Mouse (Mus musculus) heart, postnatal 10 days (tissue): Measurements from ENCODE around the gene Cst6. TPM values are rescaled to one million over a fixed set of nuclear protein-coding genes. Genes with fewer than 3 reads are reported as not detected.
"Not testable (repeated sequence)": the region's sequence is repeated elsewhere in the genome, so short reads cannot be mapped to it uniquely, and the experiment has no call there.

Source experiments
- DNase-seq, 2 experiments: peaks; one replicate each; pipeline ENCODE4 v3.0.0; 2021
- intact Hi-C: fragments of 180-260 bp; cut with DNase I; formaldehyde crosslinking; loops from one replicate; pipeline ENCODE4 v1.15.1; 2025
- total RNA-seq, 2 experiments: library from RNA; stranded (reverse); gene quantifications; 2 replicates each; pipeline ENCODE4 v1.2.3; 2021

Gene Cst6
- 1 to 10 TPM; 2.6 to 3.1 TPM for total RNA-seq

DNA sequence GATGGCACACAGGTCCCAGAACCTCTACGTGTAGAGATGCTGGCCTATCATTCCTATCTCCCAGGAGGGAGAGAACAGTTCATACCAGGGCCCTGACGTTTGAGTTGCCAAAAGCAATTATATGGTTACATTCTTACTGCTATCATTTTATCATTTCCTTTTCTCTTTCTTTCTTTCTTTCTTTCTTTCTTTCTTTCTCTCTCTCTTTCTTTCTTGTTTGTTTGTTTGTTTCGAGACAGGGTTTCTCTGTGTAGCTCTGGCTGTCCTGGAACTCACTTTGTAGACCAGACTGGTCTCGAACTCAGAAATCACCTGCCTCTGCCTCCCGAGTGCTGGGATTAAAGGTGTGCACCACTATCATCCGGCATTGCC lies at the start of gene Cst6:
Gene Cst6 (minus strand): TSS at position 73 of the 372 bp plus-strand sequence.
- DNase-seq = not testable (repeated sequence)
- intact Hi-C loops = loop anchor here (5.0 kb wide), 1 partner anchor 157 kb away; no protein-coding TSS in a partner anchor

DNA sequence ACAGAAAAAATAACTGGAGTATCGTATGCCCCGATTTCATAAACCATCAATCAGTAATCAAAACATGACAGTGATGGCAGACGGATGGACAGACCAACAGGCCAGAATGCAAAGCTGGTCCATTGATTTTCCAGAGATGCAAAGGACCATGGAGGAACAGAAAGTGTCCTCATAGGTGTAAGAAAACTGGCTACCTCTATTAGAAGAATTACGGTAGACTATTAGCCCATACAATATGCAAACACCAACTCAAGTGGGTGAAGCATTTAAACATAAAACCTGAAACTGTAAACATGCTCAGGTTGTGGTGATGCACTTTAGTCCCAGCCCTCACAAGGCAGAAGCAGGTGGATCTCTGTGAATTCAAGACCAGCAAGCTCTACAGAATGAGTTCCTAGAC lies 46.0 kb upstream of the Cst6 start:
- no peak for DNase-seq
- intact Hi-C loops = no loop called here

GRCm38 (mm10) chr19:5394168-5394567 lies 44.8 kb upstream of the Cst6 start:
- DNase-seq = no peak
- intact Hi-C loops = no loop called here

DNA sequence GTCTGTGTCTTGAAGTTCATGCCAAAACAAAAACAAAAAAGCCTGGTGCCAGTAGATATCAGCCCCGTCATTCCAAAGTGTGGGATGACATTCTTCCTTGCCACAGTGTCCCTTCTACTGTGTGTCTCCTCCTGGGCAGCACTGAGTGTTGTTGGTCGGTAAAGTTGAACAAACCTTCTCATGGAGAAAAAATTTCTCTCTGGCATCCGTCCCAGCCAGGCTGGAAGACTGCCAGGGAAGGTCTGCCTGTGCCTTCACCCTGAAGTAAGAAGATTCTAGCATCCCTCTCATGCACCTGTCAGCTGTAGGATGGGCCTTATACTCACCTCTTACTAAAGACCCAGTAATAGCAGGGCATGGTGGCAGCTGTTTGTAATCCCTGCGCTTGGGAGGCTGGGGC lies 43.5 kb upstream of the Cst6 start:
- intact Hi-C loops = no loop called here

GRCm38 (mm10) chr19:5390416-5390815 lies 41.0 kb upstream of the Cst6 start:
- no peak for DNase-seq
- intact Hi-C loops = loop anchor here (2.0 kb wide), 1 partner anchor 32 kb away; no protein-coding TSS in a partner anchor

More for the DNA sequence above, 43.5 kb upstream of the Cst6 start:
- DNase-seq = peak; percentile 64 to 72

DNA sequence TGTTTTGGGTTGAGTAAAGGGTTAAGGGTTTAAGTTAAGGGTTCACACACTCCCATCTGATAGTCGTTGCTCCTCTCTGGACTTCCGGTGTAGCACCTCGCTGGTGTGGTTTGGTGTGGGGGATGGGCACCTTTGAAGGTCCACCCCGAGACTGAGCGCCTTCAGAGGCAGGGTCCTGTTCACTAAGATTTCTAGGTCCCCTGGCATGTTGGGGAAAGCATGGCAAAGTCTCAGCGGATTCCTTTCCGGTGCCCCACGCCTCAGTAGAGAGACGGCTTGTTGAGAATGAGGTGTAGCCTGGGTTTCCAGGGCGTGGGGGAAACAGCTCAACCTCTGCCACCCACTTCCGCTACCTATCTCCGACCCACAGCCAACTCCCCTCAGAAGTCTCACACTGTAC lies 40.3 kb upstream of the Cst6 start:
- intact Hi-C loops = loop anchor here (2.0 kb wide), 1 partner anchor 33 kb away; no protein-coding TSS in a partner anchor
- peak; percentile 30 to 54 for DNase-seq

GRCm38 (mm10) chr19:5388588-5389242 lies 39.3 kb upstream of the Cst6 start, which contains the start of gene Sart1:
Gene Sart1, minus strand, starts transcription at chr19:5388703.
- DNase-seq = peak; percentile 96
- intact Hi-C loops = loop anchor here (1.0 kb wide), 1 partner anchor 22 kb away; the partner anchor contains the start of gene Eif1ad

GRCm38 (mm10) chr19:5388011-5388441 lies 38.7 kb upstream of the Cst6 start:
- peak in 1 of 2 experiments; percentile 52 for DNase-seq
- intact Hi-C loops = loop anchor here (1.0 kb wide), 1 partner anchor 22 kb away; the partner anchor contains the start of gene Eif1ad

GRCm38 (mm10) chr19:5384715-5385114 lies 35.3 kb upstream of the Cst6 start:
- no peak for DNase-seq
- intact Hi-C loops = no loop called here

DNA sequence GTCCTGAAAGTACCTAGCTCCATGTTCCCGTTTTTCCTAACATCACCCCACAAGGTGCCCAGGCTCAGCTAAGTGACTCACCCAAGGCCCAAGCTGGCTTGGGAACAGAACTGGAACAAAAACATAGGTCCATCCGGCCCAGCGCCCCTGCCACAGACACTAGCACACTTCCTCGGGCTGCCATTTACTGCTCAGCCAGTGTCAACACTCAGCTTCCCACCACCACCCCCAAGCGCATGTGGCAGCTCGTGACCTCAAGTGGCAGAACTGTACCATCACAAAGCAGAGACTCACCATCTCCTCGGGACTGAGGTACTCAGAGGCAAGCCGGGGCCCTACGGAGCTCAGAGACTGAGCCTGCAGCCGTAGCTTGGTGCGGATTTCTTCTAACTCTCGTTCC lies 34.0 kb upstream of the Cst6 start:
- intact Hi-C loops = no loop called here
- DNase-seq = no peak

DNA sequence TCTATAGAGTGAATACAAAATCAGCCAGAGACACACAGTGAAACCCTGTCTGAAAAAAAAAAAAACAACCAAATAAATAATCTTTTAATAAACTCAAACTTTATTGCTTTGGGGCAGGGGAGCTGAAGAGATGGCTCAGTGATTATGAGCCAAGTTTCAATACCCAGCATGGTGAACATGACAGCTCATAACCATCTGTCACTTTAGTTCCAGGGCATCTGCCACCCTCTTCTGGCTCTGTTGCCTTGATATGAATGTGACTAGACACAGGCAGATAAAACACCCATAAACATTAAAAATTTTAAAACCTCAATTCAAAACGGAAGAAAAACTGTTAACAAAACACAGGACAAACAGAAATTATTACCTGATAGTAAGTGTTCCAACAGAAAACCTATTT lies 28.1 kb upstream of the Cst6 start:
- no peak for DNase-seq
- intact Hi-C loops = no loop called here

DNA sequence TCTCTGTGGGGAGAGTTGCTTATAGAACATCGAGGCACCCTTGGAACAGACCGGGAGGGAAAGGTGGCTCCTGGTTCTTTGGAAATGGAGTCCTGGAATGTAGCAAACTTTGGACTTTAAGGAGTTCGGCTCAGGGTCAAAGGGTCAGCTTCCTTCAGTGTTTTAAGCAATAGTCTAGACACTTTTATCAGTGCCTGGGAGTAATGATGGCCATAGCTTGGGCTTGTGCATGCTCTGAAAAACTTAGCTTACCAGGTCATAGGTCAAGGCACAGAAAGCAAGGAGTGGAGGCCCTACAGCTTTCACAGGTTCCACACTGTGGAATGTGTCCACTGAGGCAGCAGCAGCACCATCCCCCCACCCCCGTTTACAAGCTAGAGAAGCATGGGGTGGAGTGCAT lies 25.4 kb upstream of the Cst6 start:
- no peak for DNase-seq
- intact Hi-C loops = no loop called here

DNA sequence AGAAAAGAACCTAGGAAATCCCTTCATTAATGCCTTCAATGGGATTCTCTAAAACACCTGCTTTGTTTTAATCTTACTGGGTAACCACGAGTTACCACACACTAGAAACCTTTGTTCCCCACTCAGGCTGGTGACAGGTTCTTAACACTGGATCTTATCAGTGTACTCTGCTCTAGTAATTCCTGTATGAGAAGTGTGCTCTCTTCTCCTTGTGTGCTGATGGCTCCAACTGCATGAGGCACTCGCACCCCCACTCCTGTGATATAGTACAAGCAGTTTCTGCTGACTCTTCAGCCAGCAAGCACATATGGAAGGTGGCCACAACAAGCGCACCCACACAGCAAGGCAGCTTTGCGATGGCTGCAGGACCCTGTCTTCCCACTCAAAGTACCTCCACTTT lies 24.8 kb upstream of the Cst6 start:
- DNase-seq = no peak
- intact Hi-C loops = no loop called here

DNA sequence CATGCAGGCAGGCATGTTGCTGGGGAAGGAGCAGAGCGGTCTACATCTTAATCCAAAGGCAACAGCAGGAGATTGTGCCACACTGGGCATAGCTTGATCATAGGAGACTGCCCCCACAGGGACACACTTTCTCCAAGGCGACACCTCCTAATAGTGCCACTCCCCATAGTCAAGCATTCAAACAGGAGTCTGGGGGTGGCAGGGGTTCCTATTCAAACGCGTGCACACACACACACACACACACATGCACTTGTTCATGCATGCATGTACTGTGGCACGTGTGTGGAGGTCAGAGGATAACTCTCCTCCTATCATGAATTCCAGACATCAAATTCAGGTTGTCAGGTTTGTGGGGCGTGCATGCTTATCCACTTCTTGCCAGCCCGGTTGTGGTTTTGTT lies 23.4 kb upstream of the Cst6 start:
- intact Hi-C loops = no loop called here
- DNase-seq = no peak

- intact Hi-C loops = no loop called here
- DNase-seq = no peak
Observed at GRCm38 (mm10) chr19:5370932-5371331, 21.6 kb upstream of the Cst6 start.

- intact Hi-C loops = loop anchor here (2.0 to 5.0 kb wide), 2 partner anchors 61 to 120 kb away; partner anchors contain the start of gene Mus81
- no peak for DNase-seq
Observed at GRCm38 (mm10) chr19:5367455-5367854, 18.1 kb upstream of the Cst6 start.

DNA sequence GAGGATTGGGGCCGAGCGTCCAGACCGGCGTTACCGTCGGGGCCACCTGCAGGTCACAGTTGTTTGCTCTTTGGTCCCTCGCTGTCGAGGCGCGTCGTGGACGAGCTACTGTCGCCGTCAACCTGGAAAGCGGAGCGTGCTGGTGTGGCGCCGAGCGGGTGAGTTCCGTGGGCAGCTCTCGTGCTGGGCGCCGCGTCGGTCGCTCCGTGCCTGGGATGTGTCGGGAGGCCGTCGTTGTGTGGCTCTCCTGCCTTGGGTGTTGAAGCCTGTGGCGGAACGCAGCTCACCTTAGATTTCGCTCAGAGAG lies 17.6 kb upstream of the Cst6 start, which contains the start of gene Banf1:
Gene Banf1 (minus strand): TSS at position 116 of the 307 bp plus-strand sequence.
- intact Hi-C loops = loop anchor here (2.0 to 5.0 kb wide), 2 partner anchors 62 to 120 kb away; partner anchors contain the start of gene Mus81
- no peak for DNase-seq

DNA sequence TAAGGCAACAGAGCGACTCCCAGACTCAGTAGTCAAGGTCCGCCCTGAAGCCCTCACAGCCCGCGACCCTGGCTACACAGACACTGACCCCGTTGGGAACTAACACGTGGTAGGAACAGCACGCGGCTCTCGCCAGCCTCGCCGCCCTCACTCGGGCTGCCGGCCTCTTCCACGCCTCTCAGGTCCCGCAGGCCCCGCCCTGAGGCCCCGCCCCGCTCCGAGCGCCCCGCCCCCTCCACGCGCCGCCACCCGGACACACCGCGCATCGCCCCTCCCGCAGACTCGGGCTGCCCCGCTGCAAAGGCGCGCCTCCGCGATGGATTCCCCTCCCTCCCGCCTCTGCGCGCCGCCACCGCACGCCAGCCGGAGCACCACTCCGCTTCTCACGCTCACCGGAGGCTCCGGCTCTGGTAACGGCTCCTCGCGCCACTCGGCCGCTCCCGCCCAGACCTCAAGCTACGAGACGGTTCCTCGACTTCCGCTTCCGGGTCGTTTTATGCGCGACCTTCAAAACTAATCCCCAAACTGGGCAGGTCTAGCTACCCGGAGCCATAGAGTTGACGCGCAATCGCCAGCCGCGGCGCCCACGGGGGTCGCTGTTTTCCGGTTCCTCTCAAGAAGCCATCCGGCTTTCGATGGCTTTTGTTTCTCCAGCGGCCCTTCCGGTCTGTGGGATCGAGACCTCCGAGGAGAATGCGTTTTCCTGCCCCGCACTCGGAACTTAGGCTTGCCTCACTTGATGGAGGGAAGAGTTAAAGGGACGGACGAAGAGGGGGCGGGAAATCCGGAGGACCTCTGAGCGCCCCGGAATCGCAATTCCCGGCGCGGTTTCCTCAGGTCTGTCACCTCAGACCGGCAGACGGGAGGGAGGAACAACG lies 17.0 kb upstream of the Cst6 start, which contains the start of gene Eif1ad:
Gene Eif1ad (plus strand): TSS at position 567 of the 878 bp plus-strand sequence.
- DNase-seq = peak; percentile 97 to 98
- intact Hi-C loops = loop anchor here (1.0 to 5.0 kb wide), 3 partner anchors 22 to 121 kb away; partner anchors contain the start of genes Mus81 and Sart1

- intact Hi-C loops = loop anchor here (1.0 to 5.0 kb wide), 3 partner anchors 23 to 122 kb away; partner anchors contain the start of genes Mus81 and Sart1
- DNase-seq = no peak
Observed at GRCm38 (mm10) chr19:5365751-5366150, 16.4 kb upstream of the Cst6 start.

DNA sequence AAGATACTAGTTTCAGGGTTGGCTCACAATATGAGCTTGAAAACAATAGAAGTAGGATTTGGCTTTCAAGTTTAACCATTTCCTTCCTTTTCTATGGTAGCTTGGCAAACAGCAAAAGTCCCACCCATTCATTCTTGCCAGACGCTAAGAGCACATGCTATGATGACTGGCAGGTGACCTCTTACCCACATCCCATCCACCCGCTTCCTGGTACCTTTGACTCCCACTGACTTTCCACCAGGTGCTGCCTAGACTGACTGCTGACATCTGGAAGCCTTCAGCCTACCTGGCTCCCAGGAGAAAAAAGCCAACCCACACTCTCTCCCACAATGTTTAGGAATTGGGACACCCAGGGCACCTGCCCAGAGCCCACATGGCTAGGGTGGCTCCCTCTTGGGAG lies 14.8 kb upstream of the Cst6 start:
- DNase-seq = no peak
- intact Hi-C loops = no loop called here

GRCm38 (mm10) chr19:5362186-5362585 lies 12.8 kb upstream of the Cst6 start:
- DNase-seq = no peak
- intact Hi-C loops = no loop called here
